Mouse (Mus musculus) brown adipose tissue, adult 24 weeks (tissue): Measurements from ENCODE around the gene Eif2s1. TPM values are rescaled to one million over a fixed set of nuclear protein-coding genes. Genes with fewer than 3 reads are reported as not detected.
"Not testable (repeated sequence)": the region's sequence is repeated elsewhere in the genome, so short reads cannot be mapped to it uniquely, and the experiment has no call there.

Experiments used
- H3K27ac ChIP-seq: fragments of 200-500 bp; replicated peaks from 2 replicates; pipeline ENCODE4 v1.5.1; 2012; ENCODE audit warnings: low read depth, mild to moderate bottlenecking, low read length
- H3K4me1 ChIP-seq: fragments of 200-500 bp; 2 replicates; pipeline ENCODE4 v1.6.1; 2012; ENCODE audit warnings: low read length, mixed read lengths; ENCODE audit not compliant: control insufficient read depth, insufficient read depth, insufficient read length
- H3K4me3 ChIP-seq: fragments of 200-500 bp; 2 replicates; pipeline ENCODE4 v1.5.1; 2012; ENCODE audit warnings: low read depth, mild to moderate bottlenecking, low read length, moderate library complexity; ENCODE audit not compliant: insufficient read depth
- polyA plus RNA-seq: library from polyadenylated mRNA; stranded (reverse); fragments of >200 nt; gene quantifications from 2 replicates; pipeline ENCODE4 v1.2.4, GENCODE M21; 2012; ENCODE audit not compliant: missing spikeins, insufficient read depth, insufficient read length

Gene Eif2s1
- polyA plus RNA-seq, 1 experiment, result 55.4 TPM

DNA sequence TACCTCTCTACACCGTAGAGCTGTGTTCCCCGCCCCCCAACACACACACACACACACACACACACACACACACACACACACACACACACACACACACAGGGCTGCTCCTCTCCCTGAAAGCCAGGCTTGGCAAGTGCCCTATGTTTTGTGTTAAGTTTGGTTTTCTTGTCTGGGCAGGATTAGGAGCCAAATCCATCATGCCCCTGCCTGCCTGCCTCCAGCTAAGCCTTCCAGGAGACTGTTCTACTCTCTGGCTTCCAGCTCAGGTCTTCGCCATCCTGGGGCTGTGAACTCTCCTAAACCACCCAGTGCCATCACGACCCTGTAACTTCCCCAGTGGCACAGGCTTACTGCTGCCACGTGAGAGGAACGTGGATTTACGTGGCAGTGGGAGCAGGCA lies 42.9 kb downstream of the Eif2s1 start:
- Histone ChIP-seq H3K4me1 (no peaks in the 10 kb centered on the region; the same call in 1 of the 2 replicates), H3K4me3 (no peak overlapping the region), H3K27ac (no peak overlapping the region)

DNA sequence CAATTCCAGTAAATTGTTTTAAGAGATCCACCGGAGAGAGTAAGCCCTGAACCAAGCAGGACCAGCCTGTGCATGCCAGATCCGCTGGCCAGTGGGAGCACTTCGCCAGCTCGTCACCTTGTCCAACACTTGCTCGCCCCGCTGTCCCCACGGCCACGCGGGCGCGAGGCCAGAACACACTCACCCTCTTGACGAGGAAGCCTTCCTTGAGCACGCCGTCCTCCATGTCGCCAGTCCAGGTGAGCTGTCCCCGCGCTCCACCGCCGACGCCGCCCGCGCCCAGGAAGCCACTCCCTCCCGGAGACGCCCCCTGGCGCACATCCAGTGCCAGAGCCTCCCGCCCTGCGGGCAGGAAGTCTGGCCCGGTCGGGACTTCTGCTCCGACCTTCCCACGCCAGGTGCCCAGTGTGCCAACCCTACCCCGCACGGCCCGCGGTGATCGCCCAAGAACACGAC lies 45.1 kb downstream of the Eif2s1 start, which contains the start of gene Plek2:
Gene Plek2, minus strand, starts transcription at position 258 of the 456 bp plus-strand sequence.
- peak within 1 kb of the TSS; percentile 39 for H3K4me3 ChIP-seq
- no peaks in the 10 kb centered on the region; the same call in 1 of the 2 replicates for H3K4me1 ChIP-seq
- no peak within 1 kb of the TSS for H3K27ac ChIP-seq

DNA sequence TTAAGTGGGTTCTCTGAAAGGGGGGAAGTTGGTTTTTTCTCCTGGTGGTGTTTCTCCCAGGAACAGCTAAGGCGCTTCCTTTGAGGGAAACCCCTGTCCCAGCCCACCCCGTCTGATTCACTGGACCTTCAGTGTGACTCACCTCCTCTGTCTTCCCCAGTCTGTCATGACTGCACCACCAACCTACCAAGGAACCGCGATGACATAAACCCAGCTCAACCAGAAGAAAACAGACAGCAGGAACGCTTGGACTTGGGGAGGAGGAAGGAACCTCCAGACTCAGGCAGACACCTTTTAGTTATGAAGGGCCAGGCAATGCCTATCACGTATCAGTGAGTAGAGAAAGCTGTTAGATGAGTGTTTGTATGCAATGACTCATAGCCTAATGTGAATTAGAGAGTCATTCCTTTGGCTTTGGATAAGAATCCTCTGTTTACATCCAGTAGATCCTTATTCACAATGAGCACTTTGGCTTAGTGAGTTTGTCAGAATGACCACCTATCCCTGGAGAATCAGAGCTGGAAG lies 46.5 kb downstream of the Eif2s1 start:
- H3K27ac ChIP-seq, result no peak overlapping the region
- no peak overlapping the region for H3K4me3 ChIP-seq
- H3K4me1 ChIP-seq, result no peaks in the 10 kb centered on the region; the same call in 1 of the 2 replicates

DNA sequence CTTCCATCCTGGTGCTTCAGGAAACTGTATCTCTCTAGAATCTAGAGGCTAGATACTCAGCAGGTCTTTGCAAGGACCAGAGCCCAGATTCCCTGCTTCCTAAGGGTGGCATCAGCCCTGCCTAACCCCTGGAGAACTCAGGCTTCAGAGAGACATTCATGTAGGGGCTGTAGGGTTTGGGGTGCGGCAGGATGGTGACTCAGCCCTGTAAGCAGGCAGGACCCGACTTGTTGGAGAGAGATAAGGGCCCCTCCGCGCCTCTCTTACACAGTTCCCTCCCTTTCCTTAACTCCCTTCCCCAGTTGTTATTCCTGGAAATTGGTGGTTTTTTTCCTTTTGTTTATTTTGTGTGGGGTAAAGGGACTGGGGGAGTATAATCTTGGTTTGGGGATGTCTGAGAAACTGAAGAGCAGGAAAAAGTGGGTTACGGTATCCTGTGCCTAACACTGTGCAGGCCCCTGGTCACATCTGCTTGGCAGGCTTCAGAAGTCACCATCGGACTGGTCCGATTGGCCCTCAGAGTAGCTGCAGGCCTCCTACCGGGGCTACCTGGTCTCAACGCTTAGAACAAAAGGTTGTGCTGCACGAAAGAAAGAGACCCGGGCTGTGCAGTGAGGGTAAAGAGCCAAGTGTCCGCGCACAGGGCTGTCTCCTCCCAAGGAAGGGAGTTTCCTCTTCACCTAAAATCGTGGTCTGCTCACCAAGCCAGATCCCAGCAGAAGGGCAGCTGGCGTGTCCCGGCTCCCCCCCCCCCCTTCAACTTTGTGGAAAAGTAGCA lies 49.3 kb downstream of the Eif2s1 start:
- Histone ChIP-seq H3K4me3 (peak overlapping the region; percentile 22), H3K4me1 (no peaks in the 10 kb centered on the region; the same call in 1 of the 2 replicates), H3K27ac (no peak overlapping the region)

DNA sequence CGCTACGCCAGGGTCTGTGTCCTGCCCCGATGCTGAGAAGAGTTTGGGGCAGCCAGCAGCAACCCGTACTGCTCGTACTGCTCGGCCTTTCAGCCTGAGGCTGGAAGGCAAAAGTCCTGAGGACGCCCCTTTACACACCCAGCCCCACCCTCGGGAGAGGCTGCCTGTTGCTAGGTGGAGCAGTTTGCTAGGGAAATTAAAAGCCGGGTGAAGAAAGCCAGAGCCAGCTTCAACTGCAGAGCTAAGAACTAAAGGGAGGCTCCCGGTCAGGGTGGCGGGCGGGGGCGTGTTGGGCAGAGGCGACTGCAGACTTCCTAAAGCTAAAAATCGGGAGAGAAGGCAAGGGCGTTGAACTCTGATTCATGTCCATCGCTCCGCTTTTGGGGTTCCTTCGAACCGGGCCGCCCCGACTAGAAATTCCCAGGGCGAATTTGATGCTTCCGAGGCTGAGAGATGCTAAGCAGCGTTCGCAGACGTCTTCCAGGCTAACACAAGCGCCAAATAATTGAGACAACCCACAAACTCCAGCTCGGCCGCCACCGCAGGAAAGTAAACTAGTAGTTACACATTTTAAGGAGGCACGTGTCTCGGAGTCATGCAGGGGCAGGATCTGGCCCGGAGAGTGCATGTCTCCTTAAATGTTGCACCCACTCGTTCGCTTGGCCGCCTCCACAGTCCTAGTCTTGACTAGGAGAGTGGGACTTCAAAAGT lies 50.2 kb downstream of the Eif2s1 start:
- Histone ChIP-seq H3K4me3 (peak overlapping the region; percentile 22), H3K4me1 (no peaks in the 10 kb centered on the region; the same call in 1 of the 2 replicates), H3K27ac (no peak overlapping the region)

DNA sequence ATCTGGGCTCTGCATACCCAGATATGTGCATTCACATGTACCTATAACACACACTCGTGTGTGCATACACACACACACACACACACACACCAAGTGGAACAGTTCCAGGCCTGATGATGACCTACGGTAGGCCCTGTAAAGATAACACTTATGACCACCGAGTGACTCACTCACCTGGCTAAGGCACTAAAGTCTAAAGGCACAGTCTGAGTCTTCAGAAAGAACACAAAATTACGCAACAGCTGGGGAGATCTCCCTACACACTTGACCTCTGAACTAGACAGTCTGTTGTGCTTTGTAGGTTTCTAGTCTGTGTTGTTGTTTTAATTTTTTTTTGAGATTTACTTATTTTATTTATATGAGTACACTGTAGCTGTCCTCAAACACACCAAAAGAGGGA lies 52.8 kb downstream of the Eif2s1 start:
- Histone ChIP-seq H3K4me3 (no peak overlapping the region), H3K4me1 (no peaks in the 10 kb centered on the region), H3K27ac (no peak overlapping the region)

DNA sequence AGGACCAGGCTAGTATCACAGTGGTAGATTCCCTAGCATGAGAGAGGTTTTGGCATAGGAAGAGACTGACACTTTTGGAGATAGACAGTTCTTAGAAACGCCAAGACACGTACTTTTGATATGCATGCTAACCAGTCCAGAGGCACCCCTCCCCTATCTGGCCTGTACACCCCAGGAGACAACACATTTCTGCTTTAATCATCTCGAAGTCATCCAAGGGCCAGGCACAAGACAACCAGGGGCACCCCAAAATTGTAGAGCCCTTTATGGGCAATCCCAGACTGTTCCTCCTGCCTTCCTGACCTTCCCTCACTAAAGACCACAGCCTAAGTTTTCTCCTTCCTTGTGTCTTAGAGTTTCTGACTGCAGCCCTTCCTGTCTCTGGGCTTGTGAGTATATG lies 53.9 kb downstream of the Eif2s1 start:
- Histone ChIP-seq H3K27ac (no peak overlapping the region), H3K4me1 (no peaks in the 10 kb centered on the region), H3K4me3 (no peak overlapping the region)

DNA sequence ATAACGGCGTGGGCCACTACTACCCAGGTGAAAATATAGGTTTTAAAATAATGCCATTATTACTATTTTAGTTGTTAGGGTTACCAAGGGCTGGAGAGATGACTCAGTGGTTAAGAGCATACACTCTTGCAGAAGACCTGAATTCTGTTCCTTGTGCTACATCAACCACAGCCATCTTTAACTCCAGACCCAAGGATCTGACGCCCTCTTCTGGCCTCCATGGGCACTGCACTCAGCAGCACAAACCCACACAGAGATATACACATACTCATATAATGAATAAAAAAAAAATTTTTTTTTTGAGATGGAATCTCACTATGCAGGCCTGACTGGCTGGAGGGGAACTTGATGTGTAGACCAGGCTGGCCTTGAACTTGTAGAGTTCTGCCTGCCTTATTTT lies 54.7 kb downstream of the Eif2s1 start:
- H3K4me3 ChIP-seq, result no peak overlapping the region
- H3K27ac ChIP-seq, result no peak overlapping the region
- no peaks in the 10 kb centered on the region for H3K4me1 ChIP-seq

DNA sequence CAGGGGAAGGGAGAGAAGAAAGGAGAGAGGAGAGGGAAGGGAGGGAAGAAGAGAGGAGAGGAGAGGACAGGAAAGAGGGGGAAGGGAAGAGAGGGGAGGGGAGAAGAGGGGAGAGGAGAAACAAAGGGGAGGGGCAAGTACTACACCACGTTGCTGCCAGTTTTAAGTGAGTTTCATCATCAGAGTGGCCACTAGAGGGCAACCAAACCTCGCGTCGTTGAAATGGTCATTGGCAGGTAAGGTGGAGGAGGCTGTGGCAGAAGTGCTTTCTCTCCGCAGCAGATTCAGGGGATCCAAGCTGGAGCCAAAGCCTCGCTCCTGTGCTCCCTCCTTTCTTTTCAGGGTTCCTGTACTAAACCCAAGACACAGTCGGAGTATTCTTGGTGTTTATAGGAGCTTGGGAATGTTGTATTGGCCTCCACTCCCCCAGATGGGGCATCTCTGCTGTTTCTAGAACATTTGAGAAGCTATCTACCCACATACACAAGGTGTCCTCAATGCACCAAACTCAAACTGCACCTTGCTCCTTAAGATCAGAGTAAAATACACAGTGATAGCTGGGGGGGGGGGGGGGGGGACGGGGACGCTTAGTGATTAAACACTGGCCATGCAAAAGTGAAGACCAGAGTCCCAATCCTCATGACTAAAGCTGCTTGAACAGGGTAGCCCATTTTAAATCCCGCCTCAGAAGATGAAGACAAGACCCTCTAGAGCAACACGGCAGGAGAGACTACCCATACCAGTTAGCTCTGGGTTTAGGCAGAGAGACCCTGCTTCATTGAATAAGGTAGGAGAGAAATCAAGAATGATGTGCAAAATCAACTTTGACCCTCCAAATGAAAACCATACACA lies 56.8 kb downstream of the Eif2s1 start:
- Histone ChIP-seq H3K4me3 (no peak overlapping the region), H3K4me1 (no peaks in the 10 kb centered on the region), H3K27ac (no peak overlapping the region)

DNA sequence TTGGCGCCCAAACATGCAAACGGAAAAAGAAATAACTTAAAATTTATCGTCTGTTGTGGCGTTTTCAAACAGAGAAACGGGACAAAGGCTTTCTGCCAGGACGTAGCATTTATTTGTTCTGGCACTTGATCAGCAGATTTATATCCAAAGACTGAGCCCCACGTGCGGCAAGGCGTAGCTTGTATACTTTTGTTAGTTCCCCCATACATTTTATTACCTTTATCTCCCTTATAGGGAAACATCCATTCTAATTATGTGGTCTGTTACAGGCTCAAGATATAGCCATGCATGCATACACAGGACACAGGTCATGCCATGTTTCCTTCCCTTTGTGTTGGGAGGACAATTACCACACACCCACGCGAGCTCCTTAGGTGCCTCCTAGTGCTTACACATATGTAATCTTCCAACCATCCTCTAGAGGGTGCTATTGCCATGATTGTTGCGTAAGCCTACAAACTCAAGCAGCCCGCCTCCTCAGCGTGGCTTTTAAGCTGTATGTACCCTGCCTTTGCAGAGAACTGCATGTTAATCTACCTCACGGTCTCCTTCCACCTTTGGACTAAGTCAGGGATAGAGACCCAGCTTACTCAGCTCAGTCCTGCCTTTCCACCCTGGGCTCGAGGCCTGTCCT lies 57.6 kb downstream of the Eif2s1 start:
- no peaks in the 10 kb centered on the region for H3K4me1 ChIP-seq

DNA sequence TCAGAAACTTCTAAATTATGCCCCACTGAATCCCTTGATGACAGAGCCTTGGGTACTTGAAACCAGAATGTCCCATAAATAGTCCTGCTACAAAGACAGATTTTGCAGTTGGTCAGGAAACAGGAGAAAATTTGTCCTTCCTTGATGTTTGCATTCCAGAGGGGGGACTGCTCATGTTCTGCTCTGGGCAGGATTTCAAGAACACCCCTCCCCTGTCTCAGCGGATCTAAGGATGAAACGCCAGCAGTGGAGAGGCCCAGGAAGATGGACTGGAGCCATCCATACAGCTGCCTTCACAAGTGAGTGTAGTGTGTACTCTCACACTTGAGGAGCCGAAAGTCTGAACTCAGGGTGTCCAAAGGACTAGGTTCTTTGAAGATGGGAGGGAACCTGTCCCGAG lies 59.8 kb downstream of the Eif2s1 start:
- no peak overlapping the region for H3K27ac ChIP-seq
- H3K4me3 ChIP-seq, result no peak overlapping the region
- H3K4me1 ChIP-seq, result no peaks in the 10 kb centered on the region

More for the DNA sequence above, 57.6 kb downstream of the Eif2s1 start:
- H3K27ac ChIP-seq, result no peak overlapping the region
- H3K4me3 ChIP-seq, result no peak overlapping the region

DNA sequence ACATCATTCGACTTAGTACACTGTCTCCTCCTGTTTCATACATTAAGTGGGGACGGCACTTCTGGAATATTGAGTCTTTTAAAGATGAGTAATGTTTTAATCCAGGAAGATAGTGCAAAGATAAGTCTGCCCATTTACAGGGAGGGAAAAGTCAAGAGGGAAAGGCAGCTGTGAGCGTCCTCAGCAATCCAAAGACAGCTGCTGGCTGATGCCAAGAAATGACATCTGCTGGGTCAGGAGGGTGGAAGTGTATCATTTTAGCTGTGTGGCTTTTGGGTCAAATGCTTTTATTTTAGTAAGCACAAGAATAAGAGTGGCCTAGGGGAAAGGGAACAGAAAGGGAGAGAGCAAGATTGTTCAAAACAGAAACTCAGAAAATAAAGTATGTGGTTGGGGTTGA lies 60.4 kb downstream of the Eif2s1 start:
- no peaks in the 10 kb centered on the region for H3K4me1 ChIP-seq
- H3K4me3 ChIP-seq, result no peak overlapping the region
- H3K27ac ChIP-seq, result no peak overlapping the region

DNA sequence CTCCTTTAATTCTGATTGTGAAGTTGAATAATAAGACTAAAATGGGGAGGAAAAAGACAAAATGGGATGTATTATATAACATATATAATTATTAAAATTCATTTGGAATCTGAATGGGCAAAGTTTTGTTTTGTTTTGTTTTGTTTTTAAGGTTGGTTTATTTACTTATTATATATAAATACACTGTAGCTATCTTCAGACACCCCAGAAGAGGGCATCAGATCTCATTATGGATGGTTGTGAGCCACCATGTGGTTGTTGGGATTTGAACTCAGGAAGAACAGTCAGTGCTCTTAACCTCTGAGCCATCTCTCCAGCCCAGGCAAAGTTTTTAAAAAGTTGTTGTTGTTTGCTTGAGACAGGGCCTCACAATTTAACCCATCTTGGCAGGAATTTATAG lies 61.4 kb downstream of the Eif2s1 start:
- H3K4me3 ChIP-seq, H3K27ac ChIP-seq, H3K4me1 ChIP-seq: not testable (repeated sequence)

DNA sequence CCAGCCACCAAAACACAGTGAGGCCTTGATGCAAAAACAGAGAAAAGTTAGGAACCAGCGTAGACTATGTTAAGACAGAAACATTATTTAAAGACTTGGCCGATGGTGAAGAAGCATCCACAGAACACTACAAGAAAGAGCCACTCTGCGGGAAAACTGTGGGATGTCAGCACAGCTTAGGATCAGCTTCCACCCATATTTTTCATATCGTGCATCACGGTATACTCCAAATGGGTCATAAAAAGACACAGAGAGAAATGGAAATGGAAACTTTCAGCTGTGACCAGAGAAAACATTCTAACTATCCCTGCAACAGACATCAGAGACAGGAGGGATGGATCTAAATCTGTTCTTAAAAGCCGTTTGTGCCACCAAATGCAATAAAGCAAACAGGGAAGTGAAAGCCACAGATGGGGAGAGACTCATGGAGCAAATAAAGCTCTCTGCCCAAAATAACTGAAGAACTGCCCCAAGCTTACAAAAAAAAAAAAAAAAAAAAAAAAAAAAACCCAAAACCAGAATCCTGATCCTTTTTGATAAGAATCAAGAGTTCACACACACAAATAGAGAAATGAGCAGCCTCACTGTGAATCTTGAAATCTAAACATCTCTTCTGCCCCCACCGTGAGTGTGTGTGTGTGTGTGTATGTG lies 62.0 kb downstream of the Eif2s1 start:
- Histone ChIP-seq H3K4me3 (no peak overlapping the region), H3K4me1 (no peaks in the 10 kb centered on the region), H3K27ac (no peak overlapping the region)
